Mouse (Mus musculus): ENCODE measurements around the gene Rmi1. TPM values are rescaled to one million over a fixed set of nuclear protein-coding genes. Genes with fewer than 3 reads are reported as not detected.
"Not testable (repeated sequence)": the region's sequence is repeated elsewhere in the genome, so short reads cannot be mapped to it uniquely, and the experiment has no call there.

Rmi1 gene
- total RNA-seq, 4 experiments from 2014 or later: 17.0 to 20.7 (median 18.1) TPM

- DNase-seq (ENCODE audit: low spot score in 2 of 2): peak; percentile 50 to 59
Measured at GRCm38 (mm10) chr13:58401135-58402002, 679 bp upstream of the Rmi1 start.

DNA sequence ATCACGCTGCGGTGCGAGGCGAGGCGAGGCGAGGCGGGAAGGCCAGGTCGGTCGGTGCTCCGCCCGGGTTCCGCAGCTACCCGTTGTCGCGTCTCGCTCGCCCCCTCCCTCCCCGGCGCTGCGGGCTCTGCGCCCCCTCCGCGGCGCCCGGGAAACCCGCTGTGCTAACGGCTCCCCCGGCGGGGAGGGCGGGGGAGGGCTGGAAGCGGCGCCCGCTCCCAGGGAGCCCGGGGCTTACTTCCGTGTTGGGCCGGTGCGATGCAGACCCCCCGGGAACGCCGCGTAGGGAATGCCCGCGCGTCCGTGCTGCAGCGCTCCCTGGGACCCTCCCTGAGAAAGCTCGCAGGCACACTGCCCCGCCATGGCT lies 679 bp downstream of the Rmi1 start:
- DNase-seq (ENCODE audit: low spot score in 2 of 2): no peak

DNA sequence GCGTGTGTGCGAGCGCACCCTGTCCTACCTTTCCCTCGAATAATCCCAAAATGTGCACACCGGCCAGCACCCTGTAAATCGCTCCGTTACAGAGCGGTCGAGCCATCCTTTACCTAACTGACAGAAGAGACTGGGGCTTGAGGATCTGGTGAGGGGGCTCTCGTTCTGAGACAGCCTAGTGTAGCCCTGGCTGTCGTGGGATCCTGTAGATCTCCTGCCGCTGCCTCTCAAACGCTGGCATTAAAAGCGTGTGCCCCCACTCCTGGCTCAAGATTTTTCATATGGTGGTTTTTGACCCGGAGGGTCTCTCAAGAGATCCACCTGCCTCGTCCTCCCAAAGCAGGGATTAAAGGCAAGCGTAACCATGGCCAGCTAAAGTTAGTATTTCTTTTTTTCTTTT lies 1.2 kb downstream of the Rmi1 start, which contains the start of gene Hnrnpk:
Gene Hnrnpk (minus strand): TSS at position 101 of the 400 bp plus-strand sequence.
- DNase-seq (ENCODE audit: low spot score in 2 of 2): not testable (repeated sequence)

DNA sequence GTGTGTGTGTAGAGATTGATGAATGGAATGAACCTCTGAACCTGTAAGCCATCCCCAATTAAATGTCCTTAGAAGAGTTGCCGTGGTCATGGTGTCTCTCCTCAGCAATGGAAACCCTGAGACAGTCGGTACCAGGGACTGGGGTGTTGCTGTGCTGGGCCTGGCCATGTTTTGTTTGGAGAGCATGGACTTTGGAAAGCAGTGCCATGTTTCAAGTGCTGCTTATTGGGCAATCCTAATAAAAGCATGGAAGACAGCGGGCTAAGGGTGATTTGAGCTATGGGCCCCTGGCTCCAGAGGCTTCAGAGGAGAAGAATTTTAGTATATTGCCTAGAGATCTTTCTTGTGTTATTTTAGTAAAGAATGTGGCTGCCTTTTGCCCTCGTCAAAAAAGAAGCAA lies 9.0 kb downstream of the Rmi1 start:
- DNase-seq (ENCODE audit: low spot score in 2 of 2): no peak

DNA sequence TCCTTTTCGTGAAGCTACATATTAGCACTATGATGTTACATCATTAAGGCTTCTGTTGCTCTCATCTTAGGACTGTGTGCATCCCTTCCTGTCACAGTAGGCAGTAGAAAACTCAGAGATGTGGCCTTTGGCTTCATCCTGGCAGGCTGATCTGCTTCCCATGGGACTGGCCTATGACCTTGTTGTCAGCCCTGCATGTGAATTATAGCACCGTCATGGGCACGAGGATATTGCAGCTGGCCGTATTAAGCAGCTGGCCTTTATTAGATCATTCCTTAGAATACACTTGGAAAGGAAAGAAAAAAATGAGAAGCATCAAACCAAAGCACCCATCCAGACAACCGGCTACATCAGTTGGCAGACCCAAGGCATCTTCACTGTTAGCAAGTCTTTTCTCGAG lies 13.3 kb downstream of the Rmi1 start:
- no peak for DNase-seq (ENCODE audit: low spot score in 2 of 2)

DNA sequence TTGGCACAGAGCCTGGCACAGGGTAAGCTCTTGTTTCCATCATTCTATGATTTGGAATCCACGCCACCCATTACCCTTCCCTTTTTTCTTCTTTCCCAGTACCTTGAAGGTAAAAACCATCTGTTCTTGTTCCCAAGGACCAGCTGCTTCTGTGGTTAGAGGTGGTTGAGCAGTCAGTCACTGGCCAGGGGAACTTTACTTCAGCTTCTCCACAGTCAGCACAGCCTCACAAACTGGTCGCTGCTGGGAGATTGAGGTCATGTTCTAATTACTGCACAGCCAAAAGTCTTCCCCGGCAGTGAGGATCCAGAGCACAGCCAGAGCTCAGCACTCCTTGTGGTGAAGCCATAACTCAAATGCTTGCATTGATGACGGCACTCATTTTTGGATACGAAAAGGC lies 13.8 kb downstream of the Rmi1 start:
- no peak for DNase-seq (ENCODE audit: low spot score in 2 of 2)

DNA sequence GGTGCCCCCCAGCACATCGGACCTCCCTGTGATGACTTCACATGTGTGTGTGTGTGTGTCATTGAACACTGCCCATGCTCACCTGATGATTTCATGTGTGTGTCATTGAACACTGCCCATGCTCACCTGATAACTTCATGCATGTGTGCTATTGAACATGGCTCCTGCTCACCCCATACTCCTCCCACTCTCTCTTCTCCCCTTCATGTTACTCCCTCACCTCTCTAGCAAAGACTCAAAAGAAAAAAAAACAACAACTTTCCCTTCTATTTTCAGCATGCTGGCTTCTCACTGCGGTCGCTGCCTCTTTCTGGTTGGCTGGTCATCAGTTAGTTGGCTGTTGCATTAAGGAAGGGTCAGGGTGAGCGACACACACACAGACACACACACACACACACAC lies 16.6 kb downstream of the Rmi1 start:
- no peak for DNase-seq (ENCODE audit: low spot score in 2 of 2)

DNA sequence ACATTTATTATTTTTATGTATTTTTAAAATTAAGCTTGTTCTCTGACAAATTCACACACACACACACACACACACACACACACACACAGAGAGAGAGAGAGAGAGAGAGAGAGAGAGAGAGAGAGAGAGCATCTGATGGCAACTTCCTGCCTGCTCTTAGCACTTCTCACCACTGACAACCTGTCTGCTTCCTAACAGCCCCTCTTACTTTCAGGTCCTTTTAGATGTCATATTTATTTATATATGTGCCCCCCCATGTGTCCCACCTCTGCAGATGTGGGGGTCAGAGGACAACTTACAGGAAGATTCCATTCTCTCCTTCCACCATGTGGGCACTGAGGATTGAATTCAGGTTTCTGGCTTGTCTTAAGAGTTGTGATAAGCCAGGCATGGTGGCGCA lies 17.2 kb downstream of the Rmi1 start:
- DNase-seq (ENCODE audit: low spot score in 2 of 2): no peak

GRCm38 (mm10) chr13:58421026-58421425 lies 19.0 kb downstream of the Rmi1 start:
- DNase-seq (ENCODE audit: low spot score in 2 of 2): no peak

DNA sequence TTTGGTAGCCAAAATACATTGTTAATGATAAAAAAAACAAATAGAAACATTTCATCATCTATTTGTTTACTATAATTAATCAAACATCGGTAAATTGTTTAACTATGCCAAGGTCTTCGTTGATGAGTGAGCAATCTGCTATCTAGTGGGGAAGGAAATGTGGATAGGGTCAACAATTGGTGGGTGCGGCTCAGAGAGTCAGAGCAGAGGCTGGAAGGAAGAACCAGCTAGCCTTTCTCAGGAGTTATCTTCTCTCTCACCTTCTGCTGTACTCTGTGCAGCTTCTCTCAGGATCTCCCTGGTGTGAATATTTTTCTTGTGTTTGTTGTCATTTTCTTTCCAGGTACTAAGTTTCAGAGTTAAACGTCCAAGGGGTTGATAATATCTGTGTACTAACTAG lies 20.2 kb downstream of the Rmi1 start:
- no peak for DNase-seq (ENCODE audit: low spot score in 2 of 2)

- DNase-seq (ENCODE audit: low spot score in 2 of 2): no peak
Measured at GRCm38 (mm10) chr13:58423061-58423660, 21.1 kb downstream of the Rmi1 start.

DNA sequence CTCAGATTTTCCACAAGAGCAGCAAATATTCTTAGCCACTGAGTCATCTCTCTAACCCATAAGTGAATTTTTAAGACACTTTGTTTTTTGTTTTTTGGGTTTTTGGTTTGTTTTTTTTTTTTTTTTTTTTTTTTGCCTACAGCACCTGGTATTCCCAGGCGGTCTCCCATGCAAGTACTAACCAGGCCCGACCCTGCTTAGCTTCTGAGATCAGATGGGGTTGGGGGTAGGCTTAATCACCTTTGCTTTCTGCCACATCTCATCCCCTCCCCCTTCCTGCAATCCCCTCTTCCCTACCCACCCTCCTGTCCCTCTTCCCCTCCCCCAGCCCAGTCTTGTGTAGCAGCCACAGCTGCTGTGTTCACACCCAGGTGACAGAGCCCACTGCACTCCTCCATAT lies 37.7 kb downstream of the Rmi1 start:
- no peak for DNase-seq (ENCODE audit: low spot score in 2 of 2)

- DNase-seq (ENCODE audit: low spot score in 2 of 2): no peak
Measured at GRCm38 (mm10) chr13:58443326-58443725, 41.3 kb downstream of the Rmi1 start.

DNA sequence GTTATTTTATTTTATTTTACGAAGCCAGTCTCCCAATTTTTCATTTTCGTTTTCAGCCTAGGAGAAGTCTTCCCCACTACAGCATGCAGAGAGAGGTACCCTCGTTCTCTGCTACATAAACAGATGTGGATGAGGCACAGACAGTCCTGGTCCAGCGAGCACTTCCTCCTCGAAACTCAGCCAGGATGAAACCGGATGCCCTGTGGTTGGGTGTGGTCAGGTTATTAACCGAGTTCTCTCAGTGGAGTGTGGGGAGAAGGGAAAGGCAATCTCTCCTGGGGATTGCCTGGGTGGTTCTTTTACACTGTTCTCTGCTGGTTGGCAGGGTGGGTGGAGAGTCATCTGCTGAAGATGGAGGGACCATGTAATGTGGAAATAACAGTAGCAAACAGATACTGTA lies 41.7 kb downstream of the Rmi1 start:
- DNase-seq (ENCODE audit: low spot score in 2 of 2): no peak

DNA sequence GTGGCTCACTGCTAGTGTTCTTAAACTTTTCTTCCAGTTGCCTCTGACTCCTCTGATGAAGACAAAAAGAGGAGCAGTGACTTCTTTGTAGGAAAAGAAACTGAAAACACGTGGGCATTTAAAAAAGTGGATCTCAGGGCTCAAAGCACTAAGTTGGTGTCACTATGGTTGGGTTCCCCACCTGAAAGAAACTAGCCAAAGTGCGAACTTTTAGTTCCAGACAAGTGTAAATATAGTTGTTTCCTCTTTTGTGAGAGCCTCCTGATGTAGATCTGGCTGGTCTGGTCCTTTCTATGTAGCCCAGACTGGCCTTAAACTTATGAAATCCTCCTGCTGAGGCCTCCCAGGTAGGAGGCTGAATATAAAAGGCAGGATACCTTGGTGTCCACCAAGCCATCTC lies 44.5 kb downstream of the Rmi1 start:
- DNase-seq (ENCODE audit: low spot score in 2 of 2): no peak

- no peak for DNase-seq (ENCODE audit: low spot score in 2 of 2)
Measured at GRCm38 (mm10) chr13:58450459-58451182, 48.6 kb downstream of the Rmi1 start.

- DNase-seq (ENCODE audit: low spot score in 2 of 2): no peak
Measured at GRCm38 (mm10) chr13:58452246-58452645, 50.2 kb downstream of the Rmi1 start.

DNA sequence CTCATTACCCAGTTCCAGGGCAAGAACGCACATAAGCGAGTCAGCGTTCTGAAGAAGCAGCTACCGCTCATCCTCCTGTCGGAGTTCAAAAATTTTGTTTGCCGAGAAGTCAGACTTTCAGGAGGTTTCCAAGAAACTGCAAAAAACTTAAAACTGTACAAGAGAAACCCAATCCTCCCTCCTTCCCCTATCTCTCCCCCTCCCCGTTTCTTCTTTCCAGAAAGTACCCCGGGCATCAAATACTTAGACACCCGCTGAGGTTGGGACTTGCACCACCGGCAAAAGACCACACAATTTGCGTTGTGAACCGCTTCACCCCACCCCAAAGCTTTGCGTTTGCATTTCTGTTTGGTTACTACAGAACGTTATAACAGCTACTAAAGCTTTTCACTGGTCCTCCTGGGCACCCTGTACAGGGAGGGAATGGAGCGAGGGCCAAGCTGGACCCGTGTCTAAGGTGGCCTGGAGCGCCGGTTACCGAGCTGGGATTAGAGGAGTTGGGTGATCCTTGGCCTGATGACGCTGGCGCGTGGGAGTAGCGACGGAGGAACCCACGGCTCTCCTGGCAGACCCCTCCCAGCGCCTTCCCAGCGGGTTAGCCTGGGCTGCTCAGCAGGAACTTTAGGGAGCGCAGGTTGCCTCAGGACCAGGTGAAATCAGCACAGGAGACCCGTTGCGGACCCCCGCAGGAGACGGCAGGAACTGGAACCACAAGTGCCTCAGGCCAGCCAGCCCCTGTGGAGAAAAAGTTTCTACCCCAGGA lies 50.8 kb downstream of the Rmi1 start:
- no peak for DNase-seq (ENCODE audit: low spot score in 2 of 2)

- DNase-seq (ENCODE audit: low spot score in 2 of 2): no peak
Measured at GRCm38 (mm10) chr13:58453541-58453940, 51.5 kb downstream of the Rmi1 start.

DNA sequence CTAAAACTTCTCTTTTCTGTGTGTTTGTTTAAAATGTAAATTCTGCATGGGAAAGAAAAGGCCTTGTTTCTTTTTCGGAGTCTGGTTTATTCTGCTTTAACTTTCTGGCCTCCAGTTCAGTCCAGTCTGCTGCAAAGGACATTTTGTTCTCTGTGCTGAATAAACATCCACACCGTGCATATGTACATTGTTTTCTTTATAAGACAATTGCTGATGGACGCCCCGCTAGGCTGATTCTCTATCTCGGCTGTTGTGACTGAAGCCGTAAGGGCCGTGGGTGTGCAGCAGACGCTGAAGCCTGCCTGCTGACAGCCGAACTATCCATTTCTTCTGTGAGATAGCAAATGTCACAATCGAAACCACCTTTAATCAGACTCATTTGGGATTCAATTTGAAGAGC lies 54.5 kb downstream of the Rmi1 start:
- peak; percentile 31 to 50 for DNase-seq (ENCODE audit: low spot score in 2 of 2)

- not testable (repeated sequence) for DNase-seq (ENCODE audit: low spot score in 2 of 2)
Measured at GRCm38 (mm10) chr13:58458811-58459210, 56.8 kb downstream of the Rmi1 start.

Measured in layer of hippocampus, adult 8-10 months (tissue).